Mouse (Mus musculus) adrenal gland, postnatal 25 days (tissue): ENCODE measurements around the gene Gpr146. TPM values are rescaled to one million over a fixed set of nuclear protein-coding genes. Genes with fewer than 3 reads are reported as not detected.

Experiments used
- DNase-seq: peaks from one replicate; pipeline ENCODE4 v3.0.0; 2021; ENCODE audit warnings: mixed read lengths
- microRNA-seq, 2 experiments: library from miRNA; unstranded; fragments of <30 nt; microRNA quantifications; one replicate each; pipeline ENCODE4 v1.2.0; 2021
- total RNA-seq: library from RNA; stranded (reverse); gene quantifications from 2 replicates; pipeline ENCODE4 v1.2.3, GENCODE M21; 2021

The Gpr146 gene
- total RNA-seq, 1 experiment from 2014 or later = 16.0 TPM

DNA sequence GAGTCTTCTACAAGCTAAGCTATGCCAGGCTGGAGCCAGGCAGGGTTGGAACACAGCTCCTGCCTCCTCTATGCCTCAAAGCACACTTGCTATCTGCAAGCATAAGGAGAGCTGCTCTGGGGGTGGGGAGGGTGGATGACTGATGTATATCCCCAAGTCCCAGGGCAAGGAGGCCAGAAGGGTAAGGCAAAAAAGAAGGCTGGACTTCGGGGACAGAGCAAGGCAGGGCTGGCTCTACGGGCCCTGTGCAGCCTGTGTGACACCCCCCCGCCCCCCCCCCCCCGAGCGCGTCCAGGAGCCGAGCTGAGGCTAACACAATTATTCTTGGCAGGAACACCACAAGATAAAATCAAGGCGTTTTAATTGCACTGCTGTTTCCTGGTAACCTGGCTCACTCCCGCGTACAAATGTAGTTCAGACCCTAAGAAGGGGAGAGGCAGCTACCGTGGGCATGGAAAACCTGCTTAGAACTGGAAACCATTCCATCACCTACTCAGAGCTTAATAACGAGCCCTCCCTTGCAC is 52.4 kb downstream of the Gpr146 start:
- no peak for DNase-seq

DNA sequence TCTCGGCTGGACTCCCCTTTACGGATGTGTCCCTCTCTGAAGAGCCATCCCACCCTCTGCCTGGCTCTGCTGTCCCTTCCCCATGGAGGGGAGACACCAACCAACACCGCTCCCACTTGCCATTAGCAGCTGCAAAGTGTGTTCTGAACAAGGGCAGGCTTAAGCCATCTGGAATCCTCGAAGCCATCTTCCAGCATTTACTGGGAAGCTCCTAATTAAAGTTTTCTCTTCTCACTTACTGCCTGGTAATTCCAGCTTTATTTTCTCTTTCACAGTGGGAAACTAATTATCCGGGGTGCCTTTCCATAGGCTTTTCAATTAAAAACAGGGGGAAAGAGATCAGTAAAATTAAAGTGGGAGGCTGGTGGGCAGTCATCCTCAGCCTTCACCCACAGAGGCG is 54.8 kb downstream of the Gpr146 start:
- DNase-seq = no peak

DNA sequence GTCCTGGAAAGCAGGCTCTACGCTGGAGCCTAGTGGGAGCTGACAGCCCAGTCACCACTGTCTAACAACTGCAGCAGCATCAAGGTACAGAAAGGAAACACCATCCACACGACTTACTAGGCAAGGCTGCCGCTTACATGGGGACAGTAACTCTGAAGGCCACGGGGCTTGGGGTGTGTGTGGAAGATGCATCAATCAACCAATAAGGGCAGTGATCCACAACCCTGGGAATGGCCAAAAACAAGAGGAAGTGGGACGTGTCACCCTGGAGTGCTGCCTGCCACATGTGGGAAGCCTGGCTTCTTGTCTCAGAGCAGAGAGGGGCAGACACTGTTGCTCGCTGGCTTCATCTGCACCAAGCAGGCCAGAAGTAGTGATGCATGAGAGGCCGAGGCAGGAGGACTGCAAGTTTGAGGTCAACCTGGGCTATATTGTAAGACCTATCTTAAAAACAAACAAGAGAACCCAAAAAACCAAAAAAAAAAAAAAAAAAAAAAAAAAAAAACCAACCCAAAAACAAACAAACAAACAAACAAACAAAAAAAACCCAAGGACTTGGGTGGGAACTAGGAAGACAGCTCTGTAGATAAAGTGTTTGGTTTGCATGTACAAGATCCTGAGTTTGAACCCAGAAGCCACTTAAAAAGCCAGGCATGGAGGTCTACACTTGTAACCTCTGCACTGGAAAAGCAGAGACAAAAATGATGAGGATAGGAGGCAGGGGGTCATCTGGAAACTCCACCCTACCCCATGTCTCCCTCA is 55.4 kb downstream of the Gpr146 start:
- no peak for DNase-seq

DNA sequence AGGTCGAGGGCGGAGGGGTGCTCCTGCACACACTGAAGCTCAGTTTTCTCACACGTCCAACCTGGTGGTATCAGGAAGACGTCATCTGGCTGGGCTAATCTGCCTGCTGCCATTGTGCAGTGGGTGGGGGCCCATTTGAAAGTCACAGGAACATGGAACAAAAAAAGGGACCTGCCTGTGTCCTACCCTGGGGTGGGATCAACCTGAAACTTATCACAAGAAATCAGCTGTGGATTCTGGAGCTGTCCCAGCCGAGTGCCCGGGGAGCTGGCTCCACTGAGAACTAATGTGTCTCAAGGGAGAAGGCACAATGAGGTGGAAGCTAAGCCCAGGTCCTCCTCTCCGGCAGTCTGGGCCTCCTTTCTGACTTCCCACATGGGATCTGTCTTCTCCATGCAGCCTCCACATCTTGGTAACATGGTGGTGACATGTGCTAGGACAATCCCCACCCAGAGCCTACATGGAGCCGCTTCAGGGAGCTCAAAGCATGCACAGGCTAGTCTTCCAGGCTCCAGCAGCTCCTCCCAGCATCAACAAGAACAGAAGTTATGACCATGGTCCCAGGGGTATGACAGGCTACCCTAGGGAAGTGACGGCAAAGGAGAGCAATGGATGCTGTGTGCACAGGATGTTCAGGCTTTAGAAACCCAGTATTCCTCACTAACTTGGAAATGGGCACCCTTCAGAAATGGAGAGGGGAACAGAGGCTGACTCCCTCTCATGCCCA is 56.5 kb downstream of the Gpr146 start:
- DNase-seq = no peak

DNA sequence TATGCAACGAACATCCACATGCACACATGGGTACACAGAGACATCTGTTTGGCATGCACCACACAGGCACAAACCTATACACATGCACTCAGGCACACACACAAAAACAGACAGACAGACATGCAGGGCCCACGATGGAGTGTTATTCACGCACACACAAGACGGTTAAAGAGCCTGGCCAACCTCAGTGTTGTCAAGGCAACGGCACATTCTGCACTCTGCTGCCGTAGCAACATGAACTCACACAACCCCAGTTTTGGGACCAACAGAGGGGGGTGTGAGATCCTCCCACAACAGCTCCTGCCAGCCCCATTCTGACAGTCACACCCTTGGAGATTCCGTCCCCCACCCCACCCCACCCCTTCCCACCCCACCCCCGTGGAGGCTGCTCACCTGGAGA is 57.4 kb downstream of the Gpr146 start:
- no peak for DNase-seq

DNA sequence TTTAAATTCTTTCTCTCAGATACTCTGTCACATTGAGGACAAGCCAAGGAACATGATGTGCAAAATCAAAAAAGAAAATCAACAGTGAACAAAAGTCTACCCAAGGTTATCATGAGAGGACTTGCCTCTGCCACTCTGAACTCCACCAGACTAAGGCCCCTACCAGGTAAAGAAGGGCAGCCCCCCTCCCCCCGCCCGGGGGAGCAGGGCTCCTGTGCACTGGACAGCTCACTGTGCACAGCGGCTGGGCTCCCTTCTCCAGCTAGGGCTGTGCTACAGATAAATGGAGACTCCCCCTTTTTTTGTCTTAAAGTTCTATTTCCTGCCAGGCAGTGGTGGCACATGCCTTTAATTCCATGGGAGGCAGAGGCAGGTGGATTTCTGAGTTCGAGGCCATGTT is 60.3 kb downstream of the Gpr146 start:
- no peak for DNase-seq

DNA sequence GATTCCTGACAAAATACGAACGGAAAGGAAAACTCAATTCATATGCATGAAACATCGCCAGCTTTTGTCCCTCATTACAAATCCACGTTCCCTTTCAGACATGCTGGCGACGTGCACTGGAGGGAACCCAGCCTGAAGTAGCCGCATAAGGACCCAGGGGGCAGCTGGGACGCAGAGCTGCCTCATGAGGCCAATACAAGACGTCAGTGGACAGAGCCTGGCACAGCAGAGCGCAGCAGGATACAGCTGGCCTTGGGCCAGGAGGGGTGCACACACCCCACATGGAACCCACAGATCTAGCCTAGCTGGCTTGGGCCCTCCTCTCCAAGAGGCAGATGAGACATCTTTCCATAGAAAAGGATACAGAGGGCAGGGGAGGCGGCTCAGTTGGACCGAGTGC is 60.9 kb downstream of the Gpr146 start:
- no peak for DNase-seq

DNA sequence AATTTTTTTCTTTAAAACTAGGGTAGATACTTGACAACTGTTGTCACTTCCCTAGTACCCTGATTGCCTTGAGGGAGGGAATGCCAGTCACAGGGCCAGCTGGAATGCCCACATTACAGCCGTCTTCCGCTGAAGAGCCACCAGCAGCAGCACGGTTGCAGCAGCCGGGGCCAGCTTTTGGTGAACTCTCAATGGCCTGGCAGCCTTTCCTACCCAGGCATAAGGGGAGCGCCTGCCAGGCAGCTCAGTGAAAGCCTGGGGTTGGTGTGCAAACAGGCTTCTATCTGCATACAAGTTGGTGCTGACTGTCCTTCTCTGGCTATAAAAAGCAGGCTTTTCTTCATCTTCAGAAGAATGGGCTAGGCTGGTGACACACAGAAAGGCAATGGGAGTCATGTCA is 63.0 kb downstream of the Gpr146 start:
- DNase-seq = no peak

DNA sequence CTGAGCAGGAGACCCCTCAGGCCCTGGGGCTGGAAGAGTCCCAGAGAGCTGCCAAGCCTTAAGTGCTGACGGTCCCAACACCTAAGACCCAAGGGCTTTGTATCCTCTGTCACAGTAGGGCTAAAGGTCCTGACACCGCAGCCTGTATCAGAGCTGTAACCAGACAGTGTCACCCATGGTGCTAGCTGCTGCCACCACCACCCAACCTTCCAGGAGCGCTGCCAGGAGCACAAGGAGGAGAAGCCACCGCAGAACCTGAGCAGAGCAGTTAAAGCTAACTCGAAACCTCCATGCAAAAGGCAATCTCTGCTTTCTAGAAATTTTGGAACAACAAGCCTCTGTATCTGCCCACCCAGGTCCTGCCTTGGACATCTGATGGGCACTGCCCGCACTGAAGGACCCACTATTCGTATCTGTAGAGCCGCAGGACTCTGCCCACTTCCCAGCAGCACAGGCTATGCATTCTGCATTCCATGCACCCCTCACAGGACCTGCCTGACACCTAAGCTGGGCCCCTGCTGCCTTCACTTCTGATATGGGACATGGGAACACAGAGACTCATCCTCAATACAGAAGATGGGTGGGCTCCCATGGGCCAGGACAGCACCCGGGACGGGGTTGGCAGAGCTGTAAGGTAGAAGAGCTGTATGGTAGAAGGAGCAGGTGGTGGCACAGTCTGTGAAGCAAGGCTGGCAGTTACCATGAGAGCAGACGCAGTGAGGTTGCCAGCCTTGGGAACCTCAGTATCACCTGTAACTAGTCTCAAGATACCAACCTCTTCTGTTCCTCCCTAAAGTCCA is 63.6 kb downstream of the Gpr146 start:
- no peak for DNase-seq

DNA sequence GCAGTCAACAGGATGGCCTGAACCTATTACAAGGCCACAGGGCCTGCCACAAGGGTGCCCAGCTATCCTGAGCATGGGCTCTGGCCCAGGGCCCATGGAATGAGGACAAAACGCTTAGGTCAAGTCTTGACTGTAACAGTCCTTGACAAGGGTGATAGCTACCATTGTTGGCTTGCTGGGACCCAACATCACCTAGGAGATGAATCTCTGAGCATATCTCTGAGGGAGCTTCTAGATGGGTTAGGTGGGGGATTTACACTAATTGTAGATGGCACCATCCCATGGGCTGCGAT is 64.2 kb downstream of the Gpr146 start:
- DNase-seq = no peak

DNA sequence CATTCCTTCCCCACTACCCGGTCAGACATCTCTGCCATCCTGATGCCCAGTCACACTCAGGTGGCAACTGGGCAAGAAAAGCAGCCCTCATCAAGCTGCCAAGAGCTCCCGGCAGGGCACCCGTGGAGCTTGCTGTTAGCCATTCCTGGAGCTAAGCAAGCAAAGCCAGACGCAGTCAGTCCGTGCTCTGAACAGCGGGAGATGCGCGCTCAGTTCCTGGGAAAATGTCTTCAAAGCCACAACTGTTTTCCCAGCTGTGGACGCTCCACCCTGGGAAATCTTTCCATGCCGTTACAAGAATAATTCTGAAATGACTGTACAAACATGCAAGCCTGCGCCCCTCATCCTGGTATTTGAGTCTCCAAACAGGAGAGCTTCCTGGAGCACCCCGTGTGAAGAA is 64.9 kb downstream of the Gpr146 start:
- DNase-seq = no peak

DNA sequence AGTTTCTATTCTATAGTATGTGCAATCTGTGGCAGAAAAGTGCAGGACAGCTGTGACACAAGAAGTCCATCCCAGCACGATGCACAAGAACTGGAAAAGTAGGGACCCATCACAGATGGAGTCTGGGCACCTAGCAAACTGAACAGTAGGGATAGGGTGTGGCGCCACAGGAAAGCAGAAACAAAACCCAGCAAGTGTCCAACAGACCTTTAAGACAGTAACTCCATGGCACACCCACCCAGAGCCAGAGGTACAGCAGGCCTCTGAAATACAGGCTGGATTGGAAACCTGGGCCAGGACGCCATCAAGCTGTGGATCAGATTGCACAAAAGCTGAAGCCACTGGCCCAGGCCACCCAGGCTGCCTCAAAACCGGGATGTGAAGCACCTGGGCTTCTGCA is 65.5 kb downstream of the Gpr146 start:
- no peak for DNase-seq

DNA sequence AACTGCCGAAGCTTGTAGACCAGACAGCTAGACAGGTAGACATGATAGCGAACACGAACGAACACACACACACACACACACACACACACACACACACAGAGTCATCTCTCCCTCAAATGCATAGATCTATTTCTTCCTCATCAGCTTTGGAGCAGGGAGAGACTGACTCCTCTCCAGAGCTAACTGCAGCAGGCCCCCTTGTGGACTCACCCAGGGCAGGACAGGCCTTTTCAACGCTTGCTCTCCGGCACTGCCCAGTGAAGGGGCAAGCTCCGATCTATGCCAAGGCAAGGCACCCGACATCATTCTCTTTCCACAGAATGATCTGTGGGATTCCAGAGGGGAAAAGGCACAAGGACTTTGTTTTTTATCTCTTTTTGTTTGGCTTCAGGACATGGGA is 67.8 kb downstream of the Gpr146 start:
- DNase-seq = no peak

Small RNAs within 50 kb of the gene (microRNA-seq; reads per million reads assigned to microRNA genes)
- gene Mir339 = 424 to 593 reads per million in 2 experiments

Other genes with a start within 250 kb of the Gpr146 start
- gene Prkar1b, start 227.7 kb upstream of the Gpr146 start, total RNA-seq = 20.9 and 28.5 TPM in 2 replicates
- gene Dnaaf5, start 227.5 kb upstream of the Gpr146 start, total RNA-seq = 20.7 and 25.3 TPM in 2 replicates
- gene Sun1, start 177.1 kb upstream of the Gpr146 start, total RNA-seq = 87.9 and 109 TPM in 2 replicates
- gene Get4, start 125.4 kb upstream of the Gpr146 start, total RNA-seq = 75.7 and 104 TPM in 2 replicates
- 2.4 and 4.3 TPM in 2 replicates for gene Adap1, start 52.1 kb upstream of the Gpr146 start, total RNA-seq
- gene Cox19, start 26.3 kb upstream of the Gpr146 start, total RNA-seq = 61.7 and 66.5 TPM in 2 replicates
- not detected in 2 replicates for gene Cyp2w1, start 25.1 kb upstream of the Gpr146 start, total RNA-seq
- gene C130050O18Rik, start 27.6 kb downstream of the Gpr146 start, total RNA-seq = 0.49 and 0.57 TPM in 2 replicates
- gene Gper1, start 45.5 kb downstream of the Gpr146 start, total RNA-seq = 3.5 and 4.8 TPM in 2 replicates
- gene 3110082I17Rik, start 82.8 kb downstream of the Gpr146 start, total RNA-seq = 9.8 and 15.8 TPM in 2 replicates
- 22.5 and 31.2 TPM in 2 replicates for gene Zfand2a, start 106.9 kb downstream of the Gpr146 start, total RNA-seq
- gene Uncx, start 165.8 kb downstream of the Gpr146 start, total RNA-seq = not detected in 2 replicates